Mouse (Mus musculus) liver, embryonic 11.5 days (tissue): ENCODE data around the gene Cnot10. TPM values are rescaled to one million over a fixed set of nuclear protein-coding genes. Genes with fewer than 3 reads are reported as not detected.

Experiments used
- ATAC-seq: fragments of 200-750 bp; cut with Nextera tagmentation; replicated peaks from 2 replicates; pipeline ENCODE4 v1.8.0; 2017; ENCODE audit warnings: moderate number of reproducible peaks, mild to moderate bottlenecking, moderate TSS enrichment, moderate library complexity; ENCODE audit not compliant: low FRiP score
- DNase-seq: peaks from one replicate; pipeline ENCODE4 v3.0.0-alpha.2; 2017; ENCODE audit warnings: low spot score
- H3K27ac ChIP-seq: fragments of 300-500 bp; sonication (generic); 2 replicates; pipeline ENCODE4 v1.5.1; 2014; ENCODE audit warnings: mild to moderate bottlenecking, low read depth, low read length, control low read depth
- H3K27me3 ChIP-seq: fragments of 300-500 bp; sonication (generic); replicated peaks from 2 replicates; pipeline ENCODE4 v1.6.1; 2014; ENCODE audit warnings: low read length, mixed read lengths; ENCODE audit not compliant: control insufficient read depth, insufficient read depth
- H3K36me3 ChIP-seq: fragments of 300-500 bp; sonication (generic); 2 replicates; pipeline ENCODE4 v1.6.1; 2014; ENCODE audit warnings: mild to moderate bottlenecking, low read length, moderate library complexity, mixed read lengths; ENCODE audit not compliant: control insufficient read depth, insufficient read depth
- H3K4me1 ChIP-seq: fragments of 300-500 bp; sonication (generic); replicated peaks from 2 replicates; pipeline ENCODE4 v1.6.1; 2014; ENCODE audit warnings: low read length, mixed read lengths; ENCODE audit not compliant: control insufficient read depth, insufficient read depth
- H3K4me2 ChIP-seq: fragments of 300-500 bp; sonication (generic); 2 replicates; pipeline ENCODE4 v1.6.1; 2014; ENCODE audit warnings: mild to moderate bottlenecking, control low read depth, moderate library complexity
- H3K4me3 ChIP-seq: fragments of 300-500 bp; sonication (generic); 2 replicates; pipeline ENCODE4 v1.5.1; 2014; ENCODE audit warnings: low read depth, low read length, control low read depth
- H3K9ac ChIP-seq: fragments of 300-500 bp; sonication (generic); 2 replicates; pipeline ENCODE4 v1.6.1; 2014; ENCODE audit warnings: low read depth, low read length, control low read depth
- H3K9me3 ChIP-seq: fragments of 300-500 bp; sonication (generic); 2 replicates; pipeline ENCODE4 v1.6.1; 2016; ENCODE audit warnings: low read length, inconsistent platforms, mixed read lengths; ENCODE audit not compliant: control insufficient read depth
- WGBS: fragments of 180-500 bp; shearing (Covaris S2); extraction: QIAGEN DNeasy Blood & Tissue Kit; methylation state at CpG from one replicate; pipeline ENCODE4 v1.1.7; 2014; 5-methylcytosine and 5-hydroxymethylcytosine counted together
- polyA plus RNA-seq: library from polyadenylated mRNA; unstranded; fragments of >200 nt; fragmentation: Nextera tagmentation; extraction: Ambion mirVana; gene quantifications from 2 replicates; pipeline ENCODE4 v1.2.1, GENCODE M21; 2014

The Cnot10 gene
- polyA plus RNA-seq, 1 experiment from 2014 or later: 52.8 TPM

- 84% methylated on average over 7 of the region's 7 CpGs for WGBS
- H3K27ac ChIP-seq: no peak overlapping the region
Observed at GRCm38 (mm10) chr9:114538996-114539563, 100.9 kb downstream of the Cnot10 start.

GRCm38 (mm10) chr9:114536628-114537027 is 103.4 kb downstream of the Cnot10 start:
- Histone ChIP-seq H3K9me3 (no peaks in the 10 kb centered on the region), H3K27ac (no peak overlapping the region), H3K4me2 (no peak overlapping the region), H3K4me3 (no peak overlapping the region), H3K27me3 (no peaks in the 10 kb centered on the region), H3K4me1 (peaks cover 30% of the 10 kb centered on the region), H3K36me3 (no peaks in the 10 kb centered on the region), H3K9ac (no peak overlapping the region)
- peak; percentile 27; the same call in 1 of the 2 replicates for ATAC-seq
- 65% methylated on average over 2 of the region's 2 CpGs for WGBS
- DNase-seq: no peak

More at GRCm38 (mm10) chr9:114538996-114539563, 100.9 kb downstream of the Cnot10 start:
- Histone ChIP-seq H3K27me3 (no peaks in the 10 kb centered on the region), H3K4me1 (peaks cover 30% of the 10 kb centered on the region), H3K9me3 (no peaks in the 10 kb centered on the region), H3K4me3 (no peak overlapping the region), H3K36me3 (no peaks in the 10 kb centered on the region), H3K4me2 (no peak overlapping the region), H3K9ac (no peak overlapping the region)
- DNase-seq (no peak), ATAC-seq (no peak)

Other genes with a start within 250 kb of the Cnot10 start
- 45.7 and 46.8 TPM in 2 replicates for gene Crtap, start 249.5 kb downstream of the Cnot10 start, polyA plus RNA-seq
- gene Glb1, start 239.1 kb downstream of the Cnot10 start, polyA plus RNA-seq: 26.4 and 28.8 TPM in 2 replicates
- gene Tmppe, start 239.1 kb downstream of the Cnot10 start, polyA plus RNA-seq: 5.3 and 5.7 TPM in 2 replicates
- not detected in 2 replicates for gene Ccr4, start 135.3 kb downstream of the Cnot10 start, polyA plus RNA-seq
- 0.30 TPM in 1 of 2 replicates, not detected in the other for gene C130032M10Rik, start 124.5 kb downstream of the Cnot10 start, polyA plus RNA-seq
- 2.6 and 3.1 TPM in 2 replicates for gene Trim71, start 75.8 kb downstream of the Cnot10 start, polyA plus RNA-seq
- gene Dync1li1, start 48.6 kb upstream of the Cnot10 start, polyA plus RNA-seq: 47.3 and 51.8 TPM in 2 replicates
- 36.6 and 40.6 TPM in 2 replicates for gene Cmtm6, start 90.9 kb upstream of the Cnot10 start, polyA plus RNA-seq
- 93.7 and 99.4 TPM in 2 replicates for gene Cmtm7, start 141.7 kb upstream of the Cnot10 start, polyA plus RNA-seq
- 21.2 and 24.8 TPM in 2 replicates for gene Cmtm8, start 204.0 kb upstream of the Cnot10 start, polyA plus RNA-seq